Mouse (Mus musculus) thymus, adult 2 months (tissue): Measurements from ENCODE around the gene En1.

ENCODE experiments used
- CTCF ChIP-seq: fragments of 200-500 bp; IDR thresholded peaks from 2 replicates; pipeline ENCODE4 v1.5.1; 2012; ENCODE audit warnings: mild to moderate bottlenecking, control low read depth, low read length, moderate library complexity, borderline replicate concordance; ENCODE audit not compliant: control insufficient read depth, poor library complexity, insufficient read depth; ENCODE audit errors: extremely low read depth
- POLR2A ChIP-seq: fragments of 200-500 bp; IDR thresholded peaks from 2 replicates; pipeline ENCODE4 v1.6.1; 2012; ENCODE audit warnings: mild to moderate bottlenecking, low read length, control low read depth, moderate library complexity; ENCODE audit not compliant: control insufficient read depth, poor library complexity, insufficient read depth; ENCODE audit errors: extremely low read depth

- TF ChIP-seq CTCF (no peak), POLR2A (no peak)
Measured at GRCm38 (mm10) chr1:120593236-120593919, 8.8 kb upstream of the En1 start.
